ENCODE assay signal across 9 mouse cellular contexts in genomic region chr9:35523541-35523940, GRCm38 (mm10). TPM values are rescaled to one million over a fixed set of nuclear protein-coding genes. Genes with fewer than 3 reads are reported as not detected.
DNase-seq lines count a peak whose midpoint lies in the region; ATAC-seq and TF ChIP-seq lines count a peak whose summit lies in the region.
"Had no signal": no experiment of that assay in that cellular context is flagged by ENCODE, and none has a peak within 500 bp of the region (broad histone marks: within the 10 kb centered on the region; RNA-seq: fewer than 3 reads in every experiment).

No protein-coding gene starts in this region.

- no peaks in the 10 kb centered on the region for H3K79me2 ChIP-seq in liver, adult 2 months (ENCODE audit: control insufficient read depth, insufficient read depth, low read length)

- no peak for TF ChIP-seq CTCF in liver, adult 2 months (IDR thresholded peaks at IDR 0.05; ENCODE audit: low read depth, low read length)
- TF ChIP-seq CTCF in liver, postnatal 0 days (IDR thresholded peaks at IDR 0.05; ENCODE audit: low read depth) = no peak

- no peak overlapping the region for H3K27ac ChIP-seq in liver, adult 2 months (replicated peaks; ENCODE audit: insufficient read depth, low read depth, low read length)
- H3K27ac ChIP-seq in liver, postnatal 0 days (ENCODE audit: low read depth) = no peak overlapping the region
- H3K27ac ChIP-seq in embryonic facial prominence, embryonic 12.5 days = peak overlapping the region; percentile 30
- no peak overlapping the region for H3K27ac ChIP-seq in midbrain, embryonic 11.5 days (ENCODE audit: low read depth, low read length)
- H3K27ac ChIP-seq: liver, embryonic 15.5 days had no signal

- H3K4me1 ChIP-seq in liver, adult 2 months (ENCODE audit: control insufficient read depth, insufficient read depth, low read length) = no peaks in the 10 kb centered on the region
- no peaks in the 10 kb centered on the region for H3K4me1 ChIP-seq in liver, postnatal 0 days (ENCODE audit: insufficient read depth)
- H3K4me1 ChIP-seq in embryonic facial prominence, embryonic 12.5 days = peaks cover 23% of the 10 kb centered on the region
- H3K4me1 ChIP-seq in midbrain, embryonic 11.5 days (ENCODE audit: control insufficient read depth, insufficient read depth, low read length) = peaks cover 10% of the 10 kb centered on the region

- 66% methylated on average over 5 of the region's 5 CpGs for WGBS in liver, adult 2 months
- 63% methylated on average over 5 of the region's 5 CpGs for WGBS in liver, postnatal 0 days (ENCODE audit: insufficient replicate concordance)
- 34% methylated on average over 5 of the region's 5 CpGs for WGBS in embryonic facial prominence, embryonic 12.5 days
- 18% methylated on average over 5 of the region's 5 CpGs for WGBS in midbrain, embryonic 11.5 days

- H3K4me3 ChIP-seq in liver, adult 2 months (ENCODE audit: insufficient read depth, low read depth, low read length) = no peak overlapping the region
- no peak overlapping the region for H3K4me3 ChIP-seq in liver, postnatal 0 days (ENCODE audit: low read depth, low read length)
- no peak overlapping the region for H3K4me3 ChIP-seq in embryonic facial prominence, embryonic 12.5 days
- H3K4me3 ChIP-seq in midbrain, embryonic 11.5 days (ENCODE audit: low read depth, low read length) = no peak overlapping the region
- H3K4me3 ChIP-seq: liver, embryonic 15.5 days had no signal

- no peak for TF ChIP-seq EP300 in liver, postnatal 0 days (IDR thresholded peaks at IDR 0.05; ENCODE audit: low read depth)

- no peak for TF ChIP-seq POLR2A in liver, adult 2 months (IDR thresholded peaks at IDR 0.05; ENCODE audit: extremely low read depth, insufficient read depth, low read length)

- DNase-seq in liver, adult 2 months (ENCODE audit: extremely low read depth, low read depth, low spot score) = peak; percentile 1
- DNase-seq in liver, postnatal 0 days = no peak
- peak; percentile 71 to 78 for DNase-seq in heart, adult 9 months (ENCODE audit: low spot score in 2 of 2)
- peak; percentile 38 for DNase-seq in left cerebral cortex, adult 11 months (ENCODE audit: low spot score)
- peak; percentile 87 for DNase-seq in midbrain, embryonic 11.5 days (ENCODE audit: low spot score, missing footprints)
- DNase-seq in telencephalon, adult 2 months (ENCODE audit: low read depth, low spot score) = peak; percentile 88
- no peak for DNase-seq in adrenal gland, postnatal 4 days (ENCODE audit: low spot score in 2 of 2)

- H3K27me3 ChIP-seq in liver, adult 2 months (ENCODE audit: control insufficient read depth, insufficient read depth, low read length) = no peaks in the 10 kb centered on the region
- H3K27me3 ChIP-seq in liver, postnatal 0 days (ENCODE audit: insufficient read depth, low read length) = no peaks in the 10 kb centered on the region
- H3K27me3 ChIP-seq in embryonic facial prominence, embryonic 12.5 days = no peaks in the 10 kb centered on the region
- no peaks in the 10 kb centered on the region for H3K27me3 ChIP-seq in midbrain, embryonic 11.5 days (ENCODE audit: control insufficient read depth, insufficient read depth, low read length)
- H3K27me3 ChIP-seq: liver, embryonic 15.5 days had no signal

- no peak overlapping the region for H3K4me2 ChIP-seq in liver, postnatal 0 days (ENCODE audit: low read depth, low read length)
- H3K4me2 ChIP-seq in embryonic facial prominence, embryonic 12.5 days (replicated peaks) = no peak overlapping the region
- no peak overlapping the region for H3K4me2 ChIP-seq in midbrain, embryonic 11.5 days
- H3K4me2 ChIP-seq: liver, embryonic 15.5 days had no signal

- no peak overlapping the region for H3K9ac ChIP-seq in liver, adult 2 months (ENCODE audit: low read depth, low read length)
- no peak overlapping the region for H3K9ac ChIP-seq in liver, postnatal 0 days (replicated peaks)
- H3K9ac ChIP-seq in embryonic facial prominence, embryonic 12.5 days = no peak overlapping the region
- no peak overlapping the region for H3K9ac ChIP-seq in midbrain, embryonic 11.5 days (ENCODE audit: low read length)
- H3K9ac ChIP-seq: liver, embryonic 15.5 days had no signal

- H3K36me3 ChIP-seq in liver, adult 2 months (ENCODE audit: control insufficient read depth, insufficient read depth, low read length) = no peaks in the 10 kb centered on the region
- no peaks in the 10 kb centered on the region for H3K36me3 ChIP-seq in liver, postnatal 0 days (replicated peaks; ENCODE audit: insufficient read depth, low read length)
- H3K36me3 ChIP-seq in embryonic facial prominence, embryonic 12.5 days = no peaks in the 10 kb centered on the region
- no peaks in the 10 kb centered on the region for H3K36me3 ChIP-seq in midbrain, embryonic 11.5 days (ENCODE audit: control insufficient read depth, insufficient read depth, low read length)
- H3K36me3 ChIP-seq: liver, embryonic 15.5 days had no signal

- no peaks in the 10 kb centered on the region for H3K9me3 ChIP-seq in liver, postnatal 0 days (ENCODE audit: low read length)
- H3K9me3 ChIP-seq in embryonic facial prominence, embryonic 12.5 days = no peaks in the 10 kb centered on the region
- H3K9me3 ChIP-seq in midbrain, embryonic 11.5 days (ENCODE audit: control insufficient read depth, low read length) = no peaks in the 10 kb centered on the region
- H3K9me3 ChIP-seq: liver, embryonic 15.5 days had no signal

- ATAC-seq in liver, postnatal 0 days = no peak
- ATAC-seq in embryonic facial prominence, embryonic 12.5 days (ENCODE audit: insufficient number of reproducible peaks, insufficient read depth, low FRiP score, low TSS enrichment) = peak; percentile 67
- peak; percentile 73 for ATAC-seq in midbrain, embryonic 11.5 days (ENCODE audit: low FRiP score)

RNA-seq across cellular contexts. Expression of gene Gm1113, which starts 5.5 kb away (rescaled TPM):
- not detected in 2 replicates for total RNA-seq in liver, adult 2 months (2014; rRNA removed)
- not detected in 2 replicates for polyA plus RNA-seq in liver, adult 2 months (2012; rRNA removed)
- polyA plus RNA-seq in liver, postnatal 0 days (2015; fragmentation: Nextera tagmentation; extraction: Ambion mirVana) = not detected in 2 replicates
- not detected in 2 replicates for polyA plus RNA-seq in embryonic facial prominence, embryonic 12.5 days (2016; fragmentation: Nextera tagmentation; extraction: Ambion mirVana)
- not detected in 2 replicates for polyA plus RNA-seq in midbrain, embryonic 11.5 days (2014; fragmentation: Nextera tagmentation; extraction: Ambion mirVana)
- not detected for total RNA-seq in adrenal gland, postnatal 4 days (2021)
- polyA plus RNA-seq: liver, embryonic 15.5 days had no signal

RNA-seq across cellular contexts. Expression of gene Ddx25, which starts 34.8 kb away (rescaled TPM):
- total RNA-seq in liver, adult 2 months (2014; rRNA removed) = under 0.01 TPM in 1 of 2 replicates, not detected in the other
- 0.01 and 0.05 TPM in 2 replicates for polyA plus RNA-seq in liver, adult 2 months (2012; rRNA removed)
- polyA plus RNA-seq in liver, postnatal 0 days (2015; fragmentation: Nextera tagmentation; extraction: Ambion mirVana) = 0.09 and 0.18 TPM in 2 replicates
- polyA plus RNA-seq in embryonic facial prominence, embryonic 12.5 days (2016; fragmentation: Nextera tagmentation; extraction: Ambion mirVana) = 6.2 and 6.4 TPM in 2 replicates
- polyA plus RNA-seq in midbrain, embryonic 11.5 days (2014; fragmentation: Nextera tagmentation; extraction: Ambion mirVana) = 9.5 and 9.8 TPM in 2 replicates
- total RNA-seq in adrenal gland, postnatal 4 days (2021) = 1 to 10 TPM; 1.3 TPM

RNA-seq across cellular contexts. Expression of gene Pus3, which starts 34.9 kb away (rescaled TPM):
- total RNA-seq in liver, adult 2 months (2014; rRNA removed) = 5.3 and 6.0 TPM in 2 replicates
- 0.96 and 1.3 TPM in 2 replicates for polyA plus RNA-seq in liver, adult 2 months (2012; rRNA removed)
- 4.7 and 5.0 TPM in 2 replicates for polyA plus RNA-seq in liver, postnatal 0 days (2015; fragmentation: Nextera tagmentation; extraction: Ambion mirVana)
- 20.9 and 21.4 TPM in 2 replicates for polyA plus RNA-seq in embryonic facial prominence, embryonic 12.5 days (2016; fragmentation: Nextera tagmentation; extraction: Ambion mirVana)
- 23.8 and 24.8 TPM in 2 replicates for polyA plus RNA-seq in midbrain, embryonic 11.5 days (2014; fragmentation: Nextera tagmentation; extraction: Ambion mirVana)
- 10 to 100 TPM; 14.8 to 16.7 TPM for total RNA-seq in adrenal gland, postnatal 4 days (2021)

RNA-seq across cellular contexts. Expression of gene Pate2, which starts 46.5 kb away (rescaled TPM):
- total RNA-seq in liver, adult 2 months (2014; rRNA removed) = not detected in 2 replicates
- 0.06 TPM in 1 of 2 replicates, not detected in the other for polyA plus RNA-seq in liver, adult 2 months (2012; rRNA removed)
- 0.14 and 0.33 TPM in 2 replicates for polyA plus RNA-seq in liver, postnatal 0 days (2015; fragmentation: Nextera tagmentation; extraction: Ambion mirVana)
- 1.2 and 1.3 TPM in 2 replicates for polyA plus RNA-seq in embryonic facial prominence, embryonic 12.5 days (2016; fragmentation: Nextera tagmentation; extraction: Ambion mirVana)
- polyA plus RNA-seq in midbrain, embryonic 11.5 days (2014; fragmentation: Nextera tagmentation; extraction: Ambion mirVana) = 0.96 and 1.8 TPM in 2 replicates
- under 1 TPM; 0.31 to 0.39 TPM for total RNA-seq in adrenal gland, postnatal 4 days (2021)

RNA-seq across cellular contexts. Expression of gene Hyls1, which starts 46.7 kb away (rescaled TPM):
- total RNA-seq in liver, adult 2 months (2014; rRNA removed) = 1.4 and 1.9 TPM in 2 replicates
- 0.36 and 0.50 TPM in 2 replicates for polyA plus RNA-seq in liver, adult 2 months (2012; rRNA removed)
- 4.3 and 4.7 TPM in 2 replicates for polyA plus RNA-seq in liver, postnatal 0 days (2015; fragmentation: Nextera tagmentation; extraction: Ambion mirVana)
- 20.3 and 23.6 TPM in 2 replicates for polyA plus RNA-seq in embryonic facial prominence, embryonic 12.5 days (2016; fragmentation: Nextera tagmentation; extraction: Ambion mirVana)
- polyA plus RNA-seq in midbrain, embryonic 11.5 days (2014; fragmentation: Nextera tagmentation; extraction: Ambion mirVana) = 32.6 and 34.7 TPM in 2 replicates
- 1 to 10 TPM; 5.9 to 6.5 TPM for total RNA-seq in adrenal gland, postnatal 4 days (2021)

Comparison
In these comparisons a context has a peak if more than half of its experiments do, and no peak if none do; other contexts are left out.
1. DNase-seq: peak in liver, adult 2 months (single experiment), heart, adult 9 months (2 of 2), left cerebral cortex, adult 11 months (single experiment), midbrain, embryonic 11.5 days (single experiment) and telencephalon, adult 2 months (single experiment); none in liver, postnatal 0 days (single experiment) and adrenal gland, postnatal 4 days (0 of 2).